Mouse (Mus musculus) adrenal gland, postnatal 0 days (tissue): ENCODE data around the gene Mast1. TPM values are rescaled to one million over a fixed set of nuclear protein-coding genes. Genes with fewer than 3 reads are reported as not detected.

ENCODE experiments used
- microRNA-seq: library from miRNA; unstranded; fragments of <30 nt; microRNA quantifications from one replicate; pipeline ENCODE4, GENCODE M21; 2016; ENCODE audit warnings: borderline replicate concordance; ENCODE audit not compliant: insufficient number of aligned reads
- polyA plus RNA-seq: library from polyadenylated mRNA; unstranded; fragments of >200 nt; fragmentation: Nextera tagmentation; extraction: Ambion mirVana; gene quantifications from 2 replicates; pipeline ENCODE4 v1.2.1, GENCODE M21; 2015

Gene Mast1
- 3.6 and 11.0 TPM in 2 replicates for polyA plus RNA-seq

GRCm38 (mm10) chr8:84936962-84937546, at the start of gene Mast1:
TSS of gene Mast1 (minus strand) at chr8:84937359.

DNA sequence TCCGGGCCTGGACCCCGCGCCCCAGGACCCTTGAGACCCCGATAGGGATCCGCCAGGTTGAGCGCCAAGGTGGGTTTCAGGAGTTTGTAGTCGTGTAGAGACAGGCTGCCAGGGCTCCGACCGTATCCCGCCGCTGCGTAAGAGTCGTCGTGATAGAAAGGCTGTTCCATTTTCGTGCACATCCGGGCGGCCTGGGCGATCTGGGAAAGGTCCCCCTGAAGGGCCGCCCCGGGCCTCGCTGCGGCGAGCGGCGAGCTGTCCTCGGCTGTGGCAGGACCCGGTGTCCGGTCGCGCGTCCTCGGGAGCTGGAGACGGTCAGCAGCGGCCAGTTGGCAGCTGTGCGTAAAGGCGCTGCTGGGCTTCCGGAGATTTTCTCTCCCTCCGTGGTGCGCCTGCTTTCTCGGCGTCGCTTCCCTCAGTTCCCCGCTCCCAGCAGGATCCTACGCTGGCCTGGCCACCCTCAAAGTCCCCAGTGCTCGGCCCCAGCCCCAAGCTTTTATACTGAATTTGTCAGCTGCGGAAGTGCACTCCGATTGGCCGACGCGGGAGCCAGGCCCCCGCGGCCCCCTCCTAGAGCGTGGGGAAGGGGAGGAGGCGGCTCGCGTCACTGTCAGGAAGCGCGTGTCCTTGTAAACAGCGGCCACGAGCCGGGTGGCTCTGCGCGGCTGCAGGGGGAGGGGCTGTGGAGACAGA, 41.2 kb upstream of the Mast1 start, which contains the start of gene Junb:
TSS of gene Junb (minus strand) at position 471 of the 693 bp plus-strand sequence.

DNA sequence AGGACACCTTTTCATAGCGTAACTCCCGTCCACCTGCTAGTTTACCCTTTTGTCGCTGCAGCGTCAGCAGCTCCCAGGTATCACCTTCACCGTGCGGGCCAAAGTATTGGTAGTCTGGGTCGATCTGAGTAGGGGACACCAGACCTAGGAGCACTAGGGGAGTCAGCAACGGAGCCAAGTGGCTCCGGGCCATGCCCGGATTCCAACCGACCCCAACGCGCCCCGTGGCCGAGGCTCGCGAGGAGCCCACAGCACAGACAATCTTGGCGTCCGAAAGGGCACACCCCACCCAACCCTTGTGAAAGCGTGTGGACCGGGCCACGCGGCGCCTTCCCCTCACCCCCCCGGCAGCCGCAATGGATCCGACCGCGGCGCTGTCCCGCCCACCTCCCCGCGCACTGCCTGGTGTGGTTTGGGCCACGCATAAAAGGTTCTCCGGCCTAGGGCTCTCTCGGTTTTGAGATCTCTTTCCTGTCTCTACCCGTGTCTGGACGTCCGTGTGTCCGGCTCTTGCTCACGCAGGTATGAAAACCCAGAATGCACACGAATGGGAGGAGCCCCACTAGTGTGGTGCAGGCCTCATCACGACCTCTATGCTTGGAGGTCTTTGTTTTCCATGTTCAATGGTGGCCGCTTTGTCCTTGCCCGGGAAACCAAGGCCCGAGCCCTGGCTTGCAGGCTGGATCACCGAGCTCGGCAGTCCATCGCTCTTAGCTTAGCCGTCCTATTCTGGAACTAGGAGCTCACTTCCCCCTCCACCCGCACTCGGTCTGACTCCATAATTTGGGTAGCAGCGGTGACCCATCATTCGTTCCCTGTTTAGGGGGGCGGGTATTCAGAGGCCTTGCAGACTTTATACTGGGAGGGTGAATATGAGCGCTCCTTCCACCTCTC, 32.3 kb upstream of the Mast1 start, which contains the start of the genes Gm49661, Prdx2 and Rnaseh2a:
TSS of gene Gm49661 (minus strand) at position 193 of the 894 bp plus-strand sequence.
TSS of gene Prdx2 (plus strand) at position 347 of the 894 bp plus-strand sequence.
TSS of gene Rnaseh2a (minus strand) at position 527 of the 894 bp plus-strand sequence.

DNA sequence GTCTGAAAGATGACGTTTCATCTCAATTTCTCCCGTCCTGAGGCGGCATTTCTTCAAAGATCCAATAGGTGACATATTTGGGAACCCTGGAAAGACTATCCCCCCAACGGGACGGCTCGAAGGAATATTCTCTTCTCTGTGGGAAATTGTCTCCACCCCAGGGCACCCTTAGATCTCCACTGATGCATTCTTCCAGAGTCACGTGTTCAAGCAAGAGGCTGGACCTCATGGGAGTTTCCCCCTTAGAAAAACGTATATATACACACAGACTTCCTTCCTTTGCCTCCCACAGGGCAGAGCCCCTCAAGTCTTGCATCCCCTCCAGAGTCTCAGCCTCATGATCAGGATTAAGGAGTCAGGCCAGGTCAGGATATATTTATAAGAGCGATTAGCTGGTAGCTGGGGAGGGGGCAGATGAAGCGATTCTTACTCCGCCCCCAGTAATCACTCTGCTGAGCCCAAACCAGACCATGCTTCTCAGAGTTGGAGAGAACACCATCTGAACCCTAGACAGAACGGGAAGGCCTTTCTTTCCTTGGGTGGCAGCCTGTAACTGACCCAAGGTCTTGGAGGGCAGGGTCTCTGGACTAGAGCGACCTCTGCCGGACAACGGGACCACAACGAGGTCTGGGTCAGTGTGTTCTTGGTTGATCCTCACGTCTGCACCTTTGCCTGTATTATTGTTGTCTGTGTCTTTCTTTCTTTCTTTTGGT, 9.5 kb upstream of the Mast1 start, which contains the start of gene Rtbdn:
TSS of gene Rtbdn (plus strand) at position 464 of the 713 bp plus-strand sequence.

GRCm38 (mm10) chr8:84908421-84909161, 28.6 kb downstream of the Mast1 start, which contains the start of gene Dnase2a:
TSS of gene Dnase2a (plus strand) at chr8:84908560.

GRCm38 (mm10) chr8:84901752-84902151, 35.4 kb downstream of the Mast1 start, which contains the start of gene Klf1:
TSS of gene Klf1 (plus strand) at chr8:84901928.

DNA sequence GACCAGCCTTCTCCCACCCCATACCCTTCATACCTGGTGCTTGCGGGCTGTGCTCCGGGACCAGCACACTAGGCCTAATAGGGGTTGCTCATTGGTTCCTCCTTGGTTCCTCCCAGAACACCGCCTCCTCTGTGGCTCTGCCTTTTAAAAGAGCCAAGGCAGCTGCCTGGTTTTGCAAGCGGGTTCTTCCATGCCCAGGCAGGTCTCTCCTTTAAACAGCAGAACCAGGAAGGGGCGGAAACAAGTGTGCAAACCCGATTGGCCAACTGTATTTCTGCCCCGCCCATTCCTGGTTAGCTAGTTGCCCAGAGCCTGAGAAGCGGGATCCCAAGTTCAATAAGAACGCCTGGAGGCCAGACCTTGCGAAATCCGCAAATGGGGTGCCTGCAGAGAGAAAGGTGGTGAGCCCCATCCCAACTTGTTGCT, 43.4 kb downstream of the Mast1 start, which contains the start of gene Gcdh:
TSS of gene Gcdh (minus strand) at position 213 of the 426 bp plus-strand sequence.

GRCm38 (mm10) chr8:84871376-84872308, 65.5 kb downstream of the Mast1 start, which contains the start of gene Syce2:
TSS of gene Syce2 (plus strand) at chr8:84872111.

Small RNA genes within 50 kb of the gene (microRNA-seq; reads per million reads assigned to microRNA genes)
- gene Gm24197 (not detected), gene Mir7069 (2.8 reads per million)

Other genes starting within 250 kb of the Mast1 start
- gene Nacc1, start 249.5 kb downstream of the Mast1 start, polyA plus RNA-seq: 6.6 and 9.1 TPM in 2 replicates
- 5.0 and 7.0 TPM in 2 replicates for gene Lyl1, start 235.9 kb downstream of the Mast1 start, polyA plus RNA-seq
- gene G430095P16Rik, start 214.4 kb downstream of the Mast1 start, polyA plus RNA-seq: 1.7 and 3.0 TPM in 2 replicates
- 22.8 and 26.3 TPM in 2 replicates for gene Nfix, start 137.0 kb downstream of the Mast1 start, polyA plus RNA-seq
- gene Dand5, start 114.5 kb downstream of the Mast1 start, polyA plus RNA-seq: 6.6 and 9.9 TPM in 2 replicates
- gene Gadd45gip1, start 105.8 kb downstream of the Mast1 start, polyA plus RNA-seq: 74.9 and 88.3 TPM in 2 replicates
- gene Rad23a, start 96.7 kb downstream of the Mast1 start, polyA plus RNA-seq: 80.9 and 112 TPM in 2 replicates
- gene Calr, start 90.4 kb downstream of the Mast1 start, polyA plus RNA-seq: 326 and 438 TPM in 2 replicates
- gene Farsa, start 80.4 kb downstream of the Mast1 start, polyA plus RNA-seq: 34.4 and 47.4 TPM in 2 replicates
- 52.9 and 54.5 TPM in 2 replicates for gene Syce2, start 65.2 kb downstream of the Mast1 start, polyA plus RNA-seq
- 29.7 and 48.4 TPM in 2 replicates for gene Gcdh, start 43.4 kb downstream of the Mast1 start, polyA plus RNA-seq
- 9.0 and 20.1 TPM in 2 replicates for gene Klf1, start 35.4 kb downstream of the Mast1 start, polyA plus RNA-seq
- 10.5 and 16.2 TPM in 2 replicates for gene Dnase2a, start 28.8 kb downstream of the Mast1 start, polyA plus RNA-seq
- gene Rtbdn, start 9.6 kb upstream of the Mast1 start, polyA plus RNA-seq: 0.12 and 0.61 TPM in 2 replicates
- 0.81 TPM in 1 of 2 replicates, not detected in the other for gene Gm49661, start 32.1 kb upstream of the Mast1 start, polyA plus RNA-seq
- gene Prdx2, start 32.2 kb upstream of the Mast1 start, polyA plus RNA-seq: 788 and 1,010 TPM in 2 replicates
- gene Rnaseh2a, start 32.4 kb upstream of the Mast1 start, polyA plus RNA-seq: 136 and 227 TPM in 2 replicates
- gene Junb, start 41.4 kb upstream of the Mast1 start, polyA plus RNA-seq: 25.6 and 40.6 TPM in 2 replicates
- 8.6 and 12.6 TPM in 2 replicates for gene Hook2, start 53.2 kb upstream of the Mast1 start, polyA plus RNA-seq
- gene Best2, start 77.2 kb upstream of the Mast1 start, polyA plus RNA-seq: not detected in 2 replicates
- 101 and 111 TPM in 2 replicates for gene Asna1, start 87.9 kb upstream of the Mast1 start, polyA plus RNA-seq
- gene Trir, start 89.5 kb upstream of the Mast1 start, polyA plus RNA-seq: 114 and 124 TPM in 2 replicates
- gene Tnpo2, start 99.6 kb upstream of the Mast1 start, polyA plus RNA-seq: 15.4 and 16.3 TPM in 2 replicates
- gene Fbxw9, start 122.7 kb upstream of the Mast1 start, polyA plus RNA-seq: 33.5 and 34.5 TPM in 2 replicates
- gene Gm5741, start 130.6 kb upstream of the Mast1 start, polyA plus RNA-seq: not detected in 2 replicates
- 54.9 and 58.6 TPM in 2 replicates for gene Dhps, start 134.4 kb upstream of the Mast1 start, polyA plus RNA-seq
- 109 and 143 TPM in 2 replicates for gene Wdr83os, start 143.4 kb upstream of the Mast1 start, polyA plus RNA-seq
- 23.8 and 33.0 TPM in 2 replicates for gene Wdr83, start 143.9 kb upstream of the Mast1 start, polyA plus RNA-seq
- 30.0 and 40.0 TPM in 2 replicates for gene Man2b1, start 145.9 kb upstream of the Mast1 start, polyA plus RNA-seq
- gene Zfp791, start 185.7 kb upstream of the Mast1 start, polyA plus RNA-seq: 1.4 and 2.2 TPM in 2 replicates
- gene Cks1brt, start 214.6 kb upstream of the Mast1 start, polyA plus RNA-seq: not detected in 2 replicates